Mouse (Mus musculus) bone marrow macrophage, adult 2 months (primary cell): Measurements from ENCODE around the gene Fgfr2.

ENCODE experiments used
- CTCF ChIP-seq: IDR thresholded peaks from 2 replicates; pipeline ENCODE4 v1.5.1; 2012; ENCODE audit warnings: low read depth, mild to moderate bottlenecking, low read length, moderate library complexity
- POLR2A ChIP-seq: IDR thresholded peaks from 2 replicates; pipeline ENCODE4 v1.6.1; 2012; ENCODE audit warnings: mild to moderate bottlenecking, low read depth, low read length, borderline replicate concordance

DNA sequence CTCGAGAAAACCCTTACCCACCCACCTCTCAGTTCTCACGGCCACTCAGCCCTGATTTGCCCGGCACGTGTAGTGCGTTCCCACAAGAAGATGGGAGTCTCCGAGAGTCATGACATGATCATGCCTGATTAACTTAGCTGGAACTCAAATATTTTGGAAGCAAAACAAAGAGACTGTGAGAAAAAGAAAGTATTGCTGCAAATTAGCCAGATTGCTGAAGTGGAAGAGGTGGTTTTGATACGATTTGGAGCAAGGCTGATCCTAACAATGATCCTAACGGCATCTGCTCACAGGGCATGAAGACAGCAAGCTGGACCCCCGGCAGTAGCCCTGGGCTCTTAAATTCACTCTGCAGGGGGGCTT, 2833.7 kb downstream of the Fgfr2 start:
- TF ChIP-seq POLR2A: no peak
- no peak for TF ChIP-seq CTCF
